ENCODE assay signal across 11 mouse cellular contexts in the genomic region with DNA sequence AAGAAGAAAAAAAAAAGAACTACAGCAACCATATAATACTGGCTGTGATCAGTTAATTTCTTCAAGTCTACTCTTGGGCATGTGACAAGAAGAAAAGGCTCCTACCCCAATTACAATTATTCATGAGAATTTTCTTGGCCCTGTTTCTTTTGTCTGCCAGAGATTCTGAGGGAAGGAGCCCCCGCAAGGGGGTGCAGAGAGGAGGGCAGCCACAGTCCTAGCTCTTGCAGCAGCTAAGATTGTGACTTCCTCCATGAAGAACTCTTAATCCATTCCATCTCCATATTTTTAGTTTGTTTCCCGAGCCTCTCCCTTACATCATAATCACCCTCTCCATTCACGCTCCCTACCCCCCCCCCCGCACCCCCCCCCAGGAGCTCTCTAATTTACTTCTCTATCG. TPM values are rescaled to one million over a fixed set of nuclear protein-coding genes. Genes with fewer than 3 reads are reported as not detected.
DNase-seq lines count a peak whose midpoint lies in the region; ATAC-seq and TF ChIP-seq lines count a peak whose summit lies in the region.
"Had no signal": no experiment of that assay in that cellular context is flagged by ENCODE, and none has a peak within 500 bp of the region (broad histone marks: within the 10 kb centered on the region; RNA-seq: fewer than 3 reads in every experiment).

No protein-coding gene starts in this region.

- H3K4me1 ChIP-seq in embryonic facial prominence, embryonic 11.5 days (ENCODE audit: control insufficient read depth, insufficient read depth, low read length): no peaks in the 10 kb centered on the region
- peaks cover 15% of the 10 kb centered on the region for H3K4me1 ChIP-seq in embryonic facial prominence, embryonic 10.5 days
- H3K4me1 ChIP-seq in forebrain, embryonic 15.5 days: peaks cover 23% of the 10 kb centered on the region
- H3K4me1 ChIP-seq in hindbrain, postnatal 0 days (ENCODE audit: insufficient read depth, low read length): peaks cover 6% of the 10 kb centered on the region; the same call in 1 of the 2 replicates
- H3K4me1 ChIP-seq in midbrain, embryonic 16.5 days (ENCODE audit: control insufficient read depth, insufficient read depth, low read length): peaks cover 26% of the 10 kb centered on the region

- no peak overlapping the region for H3K4me2 ChIP-seq in embryonic facial prominence, embryonic 11.5 days (ENCODE audit: low read depth, low read length)
- peak overlapping the region; percentile 45 for H3K4me2 ChIP-seq in forebrain, embryonic 15.5 days (replicated peaks)
- peak overlapping the region; percentile 40 for H3K4me2 ChIP-seq in hindbrain, postnatal 0 days (ENCODE audit: low read depth, low read length)
- H3K4me2 ChIP-seq in midbrain, embryonic 16.5 days (ENCODE audit: low read length): peak overlapping the region; percentile 44
- H3K4me2 ChIP-seq: limb, embryonic 15.5 days had no signal

- DNase-seq in embryonic facial prominence, embryonic 11.5 days (ENCODE audit: low spot score): no peak
- DNase-seq in embryonic facial prominence, embryonic 10.5 days (ENCODE audit: low spot score): no peak
- DNase-seq in hindbrain, postnatal 0 days (ENCODE audit: low spot score): peak; percentile 36
- no peak for DNase-seq in ovary, postnatal 10 days (ENCODE audit: low spot score)
- DNase-seq in kidney, postnatal 36 days: no peak

- H3K27me3 ChIP-seq in embryonic facial prominence, embryonic 11.5 days (ENCODE audit: control insufficient read depth, insufficient read depth, low read length): no peaks in the 10 kb centered on the region
- H3K27me3 ChIP-seq in embryonic facial prominence, embryonic 10.5 days (replicated peaks; ENCODE audit: low read depth, poor library complexity, severe bottlenecking): 0 out of 2 replicates have a peak, but pooled peaks cover 3% of the 10 kb centered on the region
- no peaks in the 10 kb centered on the region for H3K27me3 ChIP-seq in forebrain, embryonic 15.5 days
- H3K27me3 ChIP-seq in hindbrain, postnatal 0 days (ENCODE audit: insufficient read depth, low read length): no peaks in the 10 kb centered on the region
- no peaks in the 10 kb centered on the region for H3K27me3 ChIP-seq in midbrain, embryonic 16.5 days (ENCODE audit: control insufficient read depth, insufficient read depth, low read depth, low read length)

- 46% methylated on average over 4 of the region's 5 CpGs for WGBS in embryonic facial prominence, embryonic 11.5 days
- 47% methylated on average over 5 of the region's 5 CpGs for WGBS in embryonic facial prominence, embryonic 10.5 days
- 5% methylated on average over 2 of the region's 5 CpGs for WGBS in forebrain, embryonic 15.5 days
- 6% methylated on average over 3 of the region's 5 CpGs for WGBS in hindbrain, postnatal 0 days
- 8% methylated on average over 4 of the region's 5 CpGs for WGBS in midbrain, embryonic 16.5 days

- no peaks in the 10 kb centered on the region for H3K36me3 ChIP-seq in embryonic facial prominence, embryonic 11.5 days (replicated peaks; ENCODE audit: control insufficient read depth, insufficient read depth, low read depth, low read length)
- no peaks in the 10 kb centered on the region for H3K36me3 ChIP-seq in embryonic facial prominence, embryonic 10.5 days (replicated peaks)
- H3K36me3 ChIP-seq in forebrain, embryonic 15.5 days: 0 out of 2 replicates have a peak, but pooled peaks cover 2% of the 10 kb centered on the region
- no peaks in the 10 kb centered on the region for H3K36me3 ChIP-seq in hindbrain, postnatal 0 days (ENCODE audit: insufficient read depth, low read length)
- no peaks in the 10 kb centered on the region for H3K36me3 ChIP-seq in midbrain, embryonic 16.5 days (ENCODE audit: control insufficient read depth, insufficient read depth, low read length)
- H3K36me3 ChIP-seq: limb, embryonic 15.5 days had no signal

- no peaks in the 10 kb centered on the region for H3K9me3 ChIP-seq in embryonic facial prominence, embryonic 11.5 days (replicated peaks; ENCODE audit: control insufficient read depth, low read length)
- H3K9me3 ChIP-seq in embryonic facial prominence, embryonic 10.5 days: no peaks in the 10 kb centered on the region
- no peaks in the 10 kb centered on the region for H3K9me3 ChIP-seq in forebrain, embryonic 15.5 days
- no peaks in the 10 kb centered on the region for H3K9me3 ChIP-seq in hindbrain, postnatal 0 days (ENCODE audit: low read length)
- no peaks in the 10 kb centered on the region for H3K9me3 ChIP-seq in midbrain, embryonic 16.5 days (replicated peaks; ENCODE audit: control insufficient read depth, low read length, poor library complexity, severe bottlenecking)
- H3K9me3 ChIP-seq: G1E; limb, embryonic 15.5 days had no signal

- no peak overlapping the region for H3K4me3 ChIP-seq in embryonic facial prominence, embryonic 11.5 days (ENCODE audit: low read depth, low read length)
- H3K4me3 ChIP-seq in embryonic facial prominence, embryonic 10.5 days: no peak overlapping the region; the same call in 1 of the 2 replicates
- H3K4me3 ChIP-seq in forebrain, embryonic 15.5 days: peak overlapping the region; percentile 30; the same call in 1 of the 2 replicates
- no peak overlapping the region for H3K4me3 ChIP-seq in hindbrain, postnatal 0 days (ENCODE audit: low read length)
- H3K4me3 ChIP-seq in midbrain, embryonic 16.5 days (ENCODE audit: low read depth, low read length): no peak overlapping the region
- H3K4me3 ChIP-seq: erythroblast, embryonic 14.5 days; limb, embryonic 15.5 days had no signal

- no peak overlapping the region for H3K9ac ChIP-seq in embryonic facial prominence, embryonic 11.5 days (replicated peaks; ENCODE audit: low read length)
- no peak overlapping the region for H3K9ac ChIP-seq in forebrain, embryonic 15.5 days (replicated peaks)
- no peak overlapping the region for H3K9ac ChIP-seq in hindbrain, postnatal 0 days (replicated peaks; ENCODE audit: low read length)
- H3K9ac ChIP-seq in midbrain, embryonic 16.5 days (ENCODE audit: low read depth, low read length): no peak overlapping the region
- H3K9ac ChIP-seq: limb, embryonic 15.5 days had no signal

- H3K27ac ChIP-seq in embryonic facial prominence, embryonic 11.5 days (replicated peaks; ENCODE audit: low read depth, low read length): no peak overlapping the region
- H3K27ac ChIP-seq in embryonic facial prominence, embryonic 10.5 days (replicated peaks): no peak overlapping the region
- H3K27ac ChIP-seq in forebrain, embryonic 15.5 days (replicated peaks): peak overlapping the region; percentile 90
- peak overlapping the region; percentile 85 for H3K27ac ChIP-seq in hindbrain, postnatal 0 days
- peak overlapping the region; percentile 91 for H3K27ac ChIP-seq in midbrain, embryonic 16.5 days (ENCODE audit: low read length)
- H3K27ac ChIP-seq: limb, embryonic 15.5 days had no signal

- ATAC-seq in embryonic facial prominence, embryonic 11.5 days (replicated peaks; ENCODE audit: insufficient number of reproducible peaks, low FRiP score, low TSS enrichment, low read depth): 0 out of 2 replicates have a peak, but pooled peaks have one; percentile 20
- ATAC-seq in forebrain, embryonic 15.5 days (replicated peaks): peak; percentile 84
- ATAC-seq in hindbrain, postnatal 0 days: peak; percentile 75
- ATAC-seq in midbrain, embryonic 16.5 days: peak; percentile 57
- no peak for ATAC-seq in CD4-positive, CD25-positive, alpha-beta regulatory T cell, adult 4 months

- TF ChIP-seq CTCF in hindbrain, postnatal 0 days (IDR thresholded peaks at IDR 0.05; ENCODE audit: low read depth): no peak

RNA-seq across cellular contexts. Expression of gene Plxnc1, which starts 39.4 kb away (rescaled TPM):
- polyA plus RNA-seq in embryonic facial prominence, embryonic 11.5 days (2014; fragmentation: Nextera tagmentation; extraction: Ambion mirVana): 2.0 and 2.8 TPM in 2 replicates
- polyA plus RNA-seq in embryonic facial prominence, embryonic 10.5 days (2016; fragmentation: Nextera tagmentation; extraction: Ambion mirVana): 1.1 and 1.3 TPM in 2 replicates
- 11.2 and 11.9 TPM in 2 replicates for polyA plus RNA-seq in forebrain, embryonic 15.5 days (2015; fragmentation: Nextera tagmentation; extraction: Ambion mirVana)
- 54.2 and 54.5 TPM in 2 replicates for total RNA-seq in hindbrain, postnatal 0 days (2014; rRNA removed)
- polyA plus RNA-seq in hindbrain, postnatal 0 days (2015; fragmentation: Nextera tagmentation; extraction: Ambion mirVana): 8.7 and 9.9 TPM in 2 replicates
- polyA plus RNA-seq in midbrain, embryonic 16.5 days (2015; fragmentation: Nextera tagmentation; extraction: Ambion mirVana): 14.6 and 15.4 TPM in 2 replicates
- 10 to 100 TPM; 23.6 to 29.0 TPM for polyA plus RNA-seq in CD4-positive, CD25-positive, alpha-beta regulatory T cell, adult 4 months (2017; shearing (Covaris generic))

Comparison
In these comparisons a context has a peak if more than half of its experiments do, and no peak if none do; other contexts are left out.
1. H3K27ac ChIP-seq: peak in forebrain, embryonic 15.5 days (single experiment), hindbrain, postnatal 0 days (single experiment) and midbrain, embryonic 16.5 days (single experiment); none in embryonic facial prominence, embryonic 11.5 days (single experiment) and embryonic facial prominence, embryonic 10.5 days (single experiment).